ENCODE assay signal across 8 mouse cellular contexts in genomic region chr1:190928370-190929009, GRCm38 (mm10). TPM values are rescaled to one million over a fixed set of nuclear protein-coding genes. Genes with fewer than 3 reads are reported as not detected.
DNase-seq lines count a peak whose midpoint lies in the region; ATAC-seq lines count a peak whose summit lies in the region.

No protein-coding gene starts in this region.

- under 1% methylated on average over 58 of the region's 79 CpGs for WGBS in hindbrain, embryonic 11.5 days

- peak overlapping the region; percentile 73 for H3K4me2 ChIP-seq in hindbrain, embryonic 11.5 days (replicated peaks; ENCODE audit: low read depth, low read length)

- peak; percentile 97 for ATAC-seq in hindbrain, embryonic 11.5 days (ENCODE audit: low FRiP score)

- H3K27me3 ChIP-seq in hindbrain, embryonic 11.5 days (ENCODE audit: control insufficient read depth, insufficient read depth, low read length) = no peaks in the 10 kb centered on the region

- H3K4me3 ChIP-seq in hindbrain, embryonic 11.5 days (ENCODE audit: low read depth, low read length) = peak overlapping the region; percentile 72

- H3K36me3 ChIP-seq in hindbrain, embryonic 11.5 days (ENCODE audit: control insufficient read depth, insufficient read depth, low read length) = 0 out of 2 replicates have a peak, but pooled peaks cover 4% of the 10 kb centered on the region

- H3K9me3 ChIP-seq in hindbrain, embryonic 11.5 days (ENCODE audit: control insufficient read depth, low read length) = no peaks in the 10 kb centered on the region

- DNase-seq in Muller cell, postnatal 12 days (ENCODE audit: inconsistent ontology term) = peak; percentile 96
- peak; percentile 98 for DNase-seq in cerebellum, adult 9-11 months
- DNase-seq in frontal cortex, adult 2 months (ENCODE audit: extremely low spot score in 1 of 2, low spot score in 1 of 2) = peak; percentile 96 to 98
- DNase-seq in hindbrain, embryonic 11.5 days (ENCODE audit: low spot score) = peak; percentile 98
- peak; percentile 93 to 96 for DNase-seq in layer of hippocampus, postnatal 10 days (ENCODE audit: low spot score in 2 of 2)
- DNase-seq in lung, postnatal 10 days = peak; percentile 99
- DNase-seq in ovary, postnatal 36 days (ENCODE audit: low spot score) = peak; percentile 97
- DNase-seq in thymus, postnatal 25 days = peak; percentile 98

- H3K4me1 ChIP-seq in hindbrain, embryonic 11.5 days (replicated peaks; ENCODE audit: control insufficient read depth, insufficient read depth, low read length) = no peaks in the 10 kb centered on the region

- H3K9ac ChIP-seq in hindbrain, embryonic 11.5 days (ENCODE audit: low read depth, low read length) = peak overlapping the region; percentile 88

- peak overlapping the region; percentile 99 for H3K27ac ChIP-seq in hindbrain, embryonic 11.5 days (ENCODE audit: low read depth, low read length)

RNA-seq across cellular contexts. Expression of gene Angel2, which starts 3.6 kb away (rescaled TPM):
- 56.1 and 59.6 TPM in 2 replicates for polyA plus RNA-seq in frontal cortex, adult 2 months (2012; rRNA removed)
- 58.4 and 63.3 TPM in 2 replicates for polyA plus RNA-seq in hindbrain, embryonic 11.5 days (2014; fragmentation: Nextera tagmentation; extraction: Ambion mirVana)
- 10 to 100 TPM; 47.9 to 50.6 TPM for total RNA-seq in layer of hippocampus, postnatal 10 days (2021)

RNA-seq across cellular contexts. Expression of gene Rps6kc1, which starts 16.9 kb away (rescaled TPM):
- polyA plus RNA-seq in frontal cortex, adult 2 months (2012; rRNA removed) = 22.2 and 26.2 TPM in 2 replicates
- 19.0 and 21.2 TPM in 2 replicates for polyA plus RNA-seq in hindbrain, embryonic 11.5 days (2014; fragmentation: Nextera tagmentation; extraction: Ambion mirVana)
- 10 to 100 TPM; 59.9 to 66.0 TPM for total RNA-seq in layer of hippocampus, postnatal 10 days (2021)

RNA-seq across cellular contexts. Expression of gene Vash2, which starts 50.6 kb away (rescaled TPM):
- 7.0 and 7.7 TPM in 2 replicates for polyA plus RNA-seq in frontal cortex, adult 2 months (2012; rRNA removed)
- 61.0 and 69.7 TPM in 2 replicates for polyA plus RNA-seq in hindbrain, embryonic 11.5 days (2014; fragmentation: Nextera tagmentation; extraction: Ambion mirVana)
- 10 to 100 TPM; 14.9 to 15.2 TPM for total RNA-seq in layer of hippocampus, postnatal 10 days (2021)

Comparison
In these comparisons a context has a peak if more than half of its experiments do, and no peak if none do; other contexts are left out.
1. Peak in every context shown above with its lines: DNase-seq, ATAC-seq, H3K4me3 ChIP-seq and H3K27ac ChIP-seq.